Mouse (Mus musculus) CH12.LX (cell line): ENCODE data around the gene Dcaf8. TPM values are rescaled to one million over a fixed set of nuclear protein-coding genes. Genes with fewer than 3 reads are reported as not detected.

ENCODE experiments used
- DNase-seq: peaks from one replicate; pipeline ENCODE4 v3.0.0-alpha.2; 2013; ENCODE audit errors: extremely low read depth
- H3K27ac ChIP-seq: 2 replicates; pipeline ENCODE4 v1.5.1; 2012; ENCODE audit warnings: low read depth, mild to moderate bottlenecking, control low read depth, moderate library complexity; ENCODE audit not compliant: insufficient read depth
- H3K27me3 ChIP-seq: replicated peaks from 2 replicates; pipeline ENCODE3; 2012; ENCODE audit warnings: inconsistent platforms
- H3K36me3 ChIP-seq, 2 experiments: replicated peaks in 1 of 2; 2 replicates each; pipeline versions ENCODE3 to v1.6.1; 2012; ENCODE audit warnings: inconsistent platforms in 1 of 2, low read length in 1 of 2, mild to moderate bottlenecking in 1 of 2, mixed read lengths in 1 of 2, moderate library complexity in 1 of 2; ENCODE audit not compliant: control insufficient read depth in 1 of 2, insufficient read depth in 1 of 2
- H3K4me1 ChIP-seq, 2 experiments: 2 replicates each; pipeline ENCODE4 v1.6.1; 2012; ENCODE audit warnings: inconsistent platforms in 1 of 2, moderate library complexity in 1 of 2; ENCODE audit not compliant: insufficient read depth in 2 of 2, control insufficient read depth in 1 of 2
- H3K4me2 ChIP-seq: 2 replicates; pipeline ENCODE4 v1.6.1; 2012; ENCODE audit warnings: low read depth, mild to moderate bottlenecking, control low read depth; ENCODE audit not compliant: poor library complexity, insufficient read depth, severe bottlenecking
- H3K4me3 ChIP-seq, 3 experiments: fragments of 150-350 bp in 1 of 3; sonication (generic) in 1 of 3; replicated peaks in 1 of 3; 2 replicates each; pipeline versions ENCODE3 to v1.5.1; 2011 to 2012; ENCODE audit warnings: low read depth in 2 of 3, low read length in 2 of 3, mild to moderate bottlenecking in 2 of 3, moderate library complexity in 2 of 3, control low read depth in 1 of 3, improper control_type of control experiment in 1 of 3, inconsistent platforms in 1 of 3, mixed read lengths in 1 of 3; ENCODE audit not compliant: poor library complexity in 1 of 3
- H3K79me2 ChIP-seq: replicated peaks from 2 replicates; pipeline ENCODE4 v1.6.1; 2012; ENCODE audit warnings: mild to moderate bottlenecking, moderate library complexity; ENCODE audit not compliant: control insufficient read depth, poor library complexity, insufficient read depth, severe bottlenecking; ENCODE audit errors: extremely low read depth
- H3K9ac ChIP-seq: 2 replicates; pipeline ENCODE4 v1.6.1; 2012; ENCODE audit warnings: low read depth, mild to moderate bottlenecking, control low read depth, moderate library complexity; ENCODE audit not compliant: insufficient read depth
- H3K9me3 ChIP-seq: replicated peaks from 2 replicates; pipeline ENCODE3; 2012; ENCODE audit warnings: low read length, inconsistent platforms, mixed read lengths
- BHLHE40 ChIP-seq: IDR thresholded peaks from 2 replicates; pipeline ENCODE4 v1.6.1; 2011; ENCODE audit warnings: mild to moderate bottlenecking, low read depth, low read length, improper control_type of control experiment
- CHD1 ChIP-seq: IDR thresholded peaks from 2 replicates; pipeline ENCODE4 v1.6.1; 2012; ENCODE audit warnings: low read depth, low read length, improper control_type of control experiment, inconsistent platforms
- CHD2 ChIP-seq: IDR thresholded peaks from 2 replicates; pipeline ENCODE4 v1.6.1; 2011; ENCODE audit warnings: low read length, improper control_type of control experiment
- CTCF ChIP-seq, 2 experiments: IDR thresholded peaks in 1 of 2; conservative IDR thresholded peaks in 1 of 2; 2 replicates each; pipeline ENCODE4 v1.5.1; 2011 to 2012; ENCODE audit warnings: low read depth in 2 of 2, low read length in 2 of 2, improper control_type of control experiment in 1 of 2, inconsistent platforms in 1 of 2, mild to moderate bottlenecking in 1 of 2, moderate library complexity in 1 of 2
- E2F4 ChIP-seq: IDR thresholded peaks from 2 replicates; pipeline ENCODE4 v1.6.1; 2011; ENCODE audit warnings: low read depth, low read length, improper control_type of control experiment; ENCODE audit not compliant: insufficient replicate concordance
- ELF1 ChIP-seq: IDR thresholded peaks from 2 replicates; pipeline ENCODE4 v1.6.1; 2014; ENCODE audit warnings: low read depth, mild to moderate bottlenecking, inconsistent platforms, low read length, improper control_type of control experiment
- EP300 ChIP-seq: IDR thresholded peaks from 2 replicates; pipeline ENCODE4 v1.6.1; 2011; ENCODE audit warnings: low read length, improper control_type of control experiment
- ETS1 ChIP-seq: conservative IDR thresholded peaks from 2 replicates; pipeline ENCODE4 v1.6.1; 2012; ENCODE audit warnings: low read depth, mild to moderate bottlenecking, inconsistent platforms, low read length, improper control_type of control experiment, moderate library complexity
- GABPA ChIP-seq: IDR thresholded peaks from 2 replicates; pipeline ENCODE4 v1.6.1; 2012; ENCODE audit warnings: low read depth, low read length, improper control_type of control experiment, inconsistent platforms; ENCODE audit not compliant: insufficient replicate concordance
- HCFC1 ChIP-seq: IDR thresholded peaks from 2 replicates; pipeline ENCODE4 v1.6.1; 2012; ENCODE audit warnings: low read depth, mild to moderate bottlenecking, inconsistent platforms, low read length, improper control_type of control experiment
- IRF4 ChIP-seq: IDR thresholded peaks from 2 replicates; pipeline ENCODE4 v1.6.1; 2014; ENCODE audit warnings: low read depth, mild to moderate bottlenecking, inconsistent platforms, low read length, improper control_type of control experiment
- JUN ChIP-seq: IDR thresholded peaks from 2 replicates; pipeline ENCODE4 v1.6.1; 2011; ENCODE audit warnings: low read depth, mild to moderate bottlenecking, low read length, improper control_type of control experiment, moderate library complexity; ENCODE audit not compliant: insufficient read depth
- JUND ChIP-seq: conservative IDR thresholded peaks from 2 replicates; pipeline ENCODE4 v1.6.1; 2011; ENCODE audit warnings: low read depth, low read length, improper control_type of control experiment
- KAT2A ChIP-seq: IDR thresholded peaks from 2 replicates; pipeline ENCODE4 v1.6.1; 2012; ENCODE audit warnings: low read length, improper control_type of control experiment, inconsistent platforms; ENCODE audit not compliant: insufficient replicate concordance
- MAFK ChIP-seq: IDR thresholded peaks from 2 replicates; pipeline ENCODE4 v1.6.1; 2011; ENCODE audit warnings: low read length, improper control_type of control experiment; ENCODE audit not compliant: insufficient replicate concordance
- MAX ChIP-seq: IDR thresholded peaks from 2 replicates; pipeline ENCODE4 v1.6.1; 2011; ENCODE audit warnings: low read length, improper control_type of control experiment
- MAZ ChIP-seq: IDR thresholded peaks from 2 replicates; pipeline ENCODE4 v1.6.1; 2012; ENCODE audit warnings: low read depth, mild to moderate bottlenecking, inconsistent platforms, low read length, improper control_type of control experiment, moderate library complexity
- MEF2A ChIP-seq: IDR thresholded peaks from 2 replicates; pipeline ENCODE4 v1.6.1; 2014; ENCODE audit warnings: low read depth, mild to moderate bottlenecking, inconsistent platforms, low read length, improper control_type of control experiment, borderline replicate concordance
- MXI1 ChIP-seq: IDR thresholded peaks from 2 replicates; pipeline ENCODE4 v1.6.1; 2011; ENCODE audit warnings: mild to moderate bottlenecking, low read depth, low read length, improper control_type of control experiment
- MYC ChIP-seq: IDR thresholded peaks from 2 replicates; pipeline ENCODE4 v1.6.1; 2011; ENCODE audit warnings: low read depth, mild to moderate bottlenecking, improper control_type of control experiment, low read length
- NELFE ChIP-seq: IDR thresholded peaks from 2 replicates; pipeline ENCODE4 v1.6.1; 2011; ENCODE audit warnings: low read depth, low read length, improper control_type of control experiment
- NRF1 ChIP-seq: IDR thresholded peaks from 2 replicates; pipeline ENCODE4 v1.6.1; 2014; ENCODE audit warnings: low read depth, mild to moderate bottlenecking, inconsistent platforms, low read length, improper control_type of control experiment, moderate library complexity
- PAX5 ChIP-seq: IDR thresholded peaks from 2 replicates; pipeline ENCODE4 v1.6.1; 2012; ENCODE audit warnings: low read length, inconsistent platforms, mixed read lengths
- POLR2A ChIP-seq: IDR thresholded peaks from 2 replicates; pipeline ENCODE4 v1.6.1; 2011; ENCODE audit warnings: low read depth, mild to moderate bottlenecking, improper control_type of control experiment, low read length
- POLR2AphosphoS2 ChIP-seq: IDR thresholded peaks from 2 replicates; pipeline ENCODE4 v1.6.1; 2011; ENCODE audit warnings: low read depth, low read length, improper control_type of control experiment
- RAD21 ChIP-seq: IDR thresholded peaks from 2 replicates; pipeline ENCODE4 v1.6.1; 2011; ENCODE audit warnings: low read depth, mild to moderate bottlenecking, low read length, improper control_type of control experiment, moderate library complexity
- RCOR1 ChIP-seq: conservative IDR thresholded peaks from 2 replicates; pipeline ENCODE4 v1.6.1; 2012; ENCODE audit warnings: low read depth, mild to moderate bottlenecking, inconsistent platforms, low read length, improper control_type of control experiment
- SIN3A ChIP-seq: IDR thresholded peaks from 2 replicates; pipeline ENCODE4 v1.6.1; 2012; ENCODE audit warnings: low read length, improper control_type of control experiment, inconsistent platforms
- SMC3 ChIP-seq: IDR thresholded peaks from 2 replicates; pipeline ENCODE4 v1.6.1; 2011; ENCODE audit warnings: low read depth, low read length, improper control_type of control experiment
- TBP ChIP-seq: conservative IDR thresholded peaks from 2 replicates; pipeline ENCODE4 v1.6.1; 2011; ENCODE audit warnings: low read depth, low read length, improper control_type of control experiment
- TCF12 ChIP-seq: IDR thresholded peaks from 2 replicates; pipeline ENCODE4 v1.6.1; 2014; ENCODE audit warnings: low read depth, mild to moderate bottlenecking, inconsistent platforms, low read length, improper control_type of control experiment
- UBTF ChIP-seq: IDR thresholded peaks from 2 replicates; pipeline ENCODE4 v1.6.1; 2012; ENCODE audit warnings: low read depth, mild to moderate bottlenecking, inconsistent platforms, low read length, improper control_type of control experiment, moderate library complexity
- USF1 ChIP-seq: IDR thresholded peaks from 2 replicates; pipeline ENCODE4 v1.6.1; 2014; ENCODE audit warnings: low read depth, mild to moderate bottlenecking, inconsistent platforms, low read length, improper control_type of control experiment
- USF2 ChIP-seq: conservative IDR thresholded peaks from 2 replicates; pipeline ENCODE4 v1.6.1; 2011; ENCODE audit warnings: low read depth, low read length, improper control_type of control experiment
- ZC3H11A ChIP-seq: IDR thresholded peaks from 2 replicates; pipeline ENCODE4 v1.6.1; 2012; ENCODE audit warnings: low read depth, mild to moderate bottlenecking, inconsistent platforms, low read length, improper control_type of control experiment
- ZKSCAN1 ChIP-seq: IDR thresholded peaks from 2 replicates; pipeline ENCODE4 v1.6.1; 2012; ENCODE audit warnings: low read depth, inconsistent platforms, low read length, improper control_type of control experiment, borderline replicate concordance
- ZMIZ1 ChIP-seq: IDR thresholded peaks from 2 replicates; pipeline ENCODE4 v1.6.1; 2012; ENCODE audit warnings: low read depth, mild to moderate bottlenecking, inconsistent platforms, low read length, improper control_type of control experiment
- ZNF384 ChIP-seq: IDR thresholded peaks from 2 replicates; pipeline ENCODE4 v1.6.1; 2012; ENCODE audit warnings: low read depth, low read length, improper control_type of control experiment, inconsistent platforms
- dilution Hi-C: fragments of 300-500 bp; cut with MboI; formaldehyde crosslinking; loops from 2 replicates; pipeline ENCODE4 v1.14.3; 2020; ENCODE audit warnings: low sequenced_read_pairs; ENCODE audit not compliant: extremely low pct_unique_long_range_greater_than_20kb, extremely low pct_ligation_motif_present
- in situ Hi-C: fragments of 300-500 bp; cut with MboI; formaldehyde crosslinking; loops from 3 replicates; pipeline ENCODE4 v1.14.3; 2019; ENCODE audit warnings: low sequenced_read_pairs, low pct_ligation_motif_present, low pct_unique_long_range_greater_than_20kb, mixed read lengths
- polyA plus RNA-seq: library from polyadenylated mRNA; unstranded; fragments of >175 nt; gene quantifications from 2 replicates; pipeline ENCODE4 v1.2.1, GENCODE M21; 2012; ENCODE audit warnings: low read depth; ENCODE audit not compliant: insufficient read length
- total RNA-seq, 2 experiments: library from RNA; depleted of rRNA; stranded (reverse); fragments of 300-350 nt in 1 of 2; fragments of >200 nt in 1 of 2; gene quantifications; 2 replicates each; pipeline ENCODE4 v1.2.3; 2012 to 2014

Dcaf8 gene
- total RNA-seq (2012; rRNA removed), result 47.7 and 58.5 TPM in 2 replicates
- 46.2 and 50.1 TPM in 2 replicates for total RNA-seq (2014; rRNA removed)
- polyA plus RNA-seq, result 77.2 and 80.7 TPM in 2 replicates

- H3K9ac ChIP-seq, result peak within 1 kb of the TSS; percentile 99
- H3K4me1 ChIP-seq, result peaks cover 2 to 28% of the 10 kb centered on the region in 2 experiments; a peak in 3 of 4 replicates
- H3K4me3 ChIP-seq, result peak within 1 kb of the TSS; percentile 96 to 100 (median 96)
- in situ Hi-C loops (loop anchor here (5.0 kb wide), 1 partner anchor 164 kb away; no protein-coding TSS in a partner anchor), dilution Hi-C loops (no loop called here)
- DNase-seq, result peak; percentile 96
- TF ChIP-seq CTCF (conservative IDR thresholded peaks at IDR 0.05 in 1 of 2, IDR thresholded peaks at IDR 0.05 in 1 of 2; ENCODE audit: low read depth in 2 of 2, low read length in 2 of 2), result no peak
- no peak for TF ChIP-seq SIN3A
- TF ChIP-seq PAX5, result no peak
- no peak for TF ChIP-seq JUN
- TF ChIP-seq SMC3, result no peak
- TF ChIP-seq TBP, result peak; percentile 84
- no peak for TF ChIP-seq RAD21
- TF ChIP-seq TCF12, result peak; percentile 98
- peak; percentile 52; the same call in 1 of the 2 replicates for TF ChIP-seq BHLHE40
- TF ChIP-seq MAZ, result no peak
- TF ChIP-seq RCOR1, result no peak
- peak; percentile 77 for TF ChIP-seq MAX
- TF ChIP-seq USF1, result no peak
- TF ChIP-seq ZMIZ1, result peak; percentile 70
- no peak for TF ChIP-seq USF2
- no peak for TF ChIP-seq CHD1
- peak; percentile 92 for TF ChIP-seq POLR2AphosphoS2
- peak; percentile 97 for TF ChIP-seq NRF1
- peak; percentile 85 for TF ChIP-seq NELFE
- no peak for TF ChIP-seq EP300
- TF ChIP-seq E2F4, result no peak
- TF ChIP-seq MXI1, result no peak
- TF ChIP-seq ELF1, result peak; percentile 42; the same call in 1 of the 2 replicates
- peak; percentile 45; the same call in 1 of the 2 replicates for TF ChIP-seq MEF2A
- no peak for TF ChIP-seq ZKSCAN1
- TF ChIP-seq ZC3H11A, result no peak
- no peak for TF ChIP-seq ETS1
- peak; percentile 94 for TF ChIP-seq POLR2A
- no peak for TF ChIP-seq MAFK
- no peak for TF ChIP-seq JUND
- TF ChIP-seq MYC, result peak; percentile 82; the same call in 1 of the 2 replicates
- peak; percentile 54; the same call in 1 of the 2 replicates for TF ChIP-seq IRF4
- no peak for TF ChIP-seq ZNF384
- peak; percentile 85; the same call in 1 of the 2 replicates for TF ChIP-seq KAT2A
- no peak; the same call in 1 of the 2 replicates for TF ChIP-seq UBTF
- no peak for TF ChIP-seq GABPA
- peak; percentile 96 for TF ChIP-seq CHD2
- peak; percentile 87 for TF ChIP-seq HCFC1
- H3K27ac ChIP-seq, result peak within 1 kb of the TSS; percentile 77
- peak within 1 kb of the TSS; percentile 60 for H3K4me2 ChIP-seq
- peaks cover 15 to 28% of the 10 kb centered on the region in 2 experiments for H3K36me3 ChIP-seq
- no peaks in the 10 kb centered on the region for H3K27me3 ChIP-seq
- H3K9me3 ChIP-seq, result no peaks in the 10 kb centered on the region
- peaks cover 28% of the 10 kb centered on the region for H3K79me2 ChIP-seq
Observed at GRCm38 (mm10) chr1:172147835-172148278, at the start of gene Dcaf8. TSS of gene Dcaf8 (plus strand) at chr1:172148084.
